Mouse (Mus musculus) neural tube, embryonic 14.5 days (tissue): ENCODE results near the gene Las1l. TPM values are rescaled to one million over a fixed set of nuclear protein-coding genes. Genes with fewer than 3 reads are reported as not detected.
A peak's percentile ranks its signal among the peaks of the same experiment; 100 is the strongest.

Source experiments
- ATAC-seq: fragments of 200-750 bp; cut with Nextera tagmentation; 2 replicates; pipeline ENCODE4 v1.8.0; 2017; ENCODE audit warnings: low read depth, mild to moderate bottlenecking, moderate TSS enrichment, moderate library complexity
- H3K27ac ChIP-seq: fragments of 300-500 bp; sonication (generic); 2 replicates; pipeline ENCODE4 v1.5.1; 2014; ENCODE audit warnings: low read depth, mild to moderate bottlenecking, control low read depth, low read length, moderate library complexity, mixed read lengths
- H3K27me3 ChIP-seq: fragments of 300-500 bp; sonication (generic); 2 replicates; pipeline ENCODE4 v1.6.1; 2014; ENCODE audit warnings: low read length; ENCODE audit not compliant: control insufficient read depth, insufficient read depth
- H3K36me3 ChIP-seq: fragments of 300-500 bp; sonication (generic); 2 replicates; pipeline ENCODE4 v1.6.1; 2014; ENCODE audit warnings: low read length, mixed read lengths; ENCODE audit not compliant: control insufficient read depth, insufficient read depth
- H3K4me1 ChIP-seq: fragments of 300-500 bp; sonication (generic); 2 replicates; pipeline ENCODE4 v1.6.1; 2014; ENCODE audit warnings: low read length; ENCODE audit not compliant: control insufficient read depth, insufficient read depth
- H3K4me2 ChIP-seq: fragments of 300-500 bp; sonication (generic); 2 replicates; pipeline ENCODE4 v1.6.1; 2014; ENCODE audit warnings: mild to moderate bottlenecking, low read depth, low read length, control low read depth
- H3K4me3 ChIP-seq: fragments of 300-500 bp; sonication (generic); 2 replicates; pipeline ENCODE4 v1.5.1; 2014; ENCODE audit warnings: low read depth, low read length, control low read depth, mixed read lengths
- H3K9ac ChIP-seq: fragments of 300-500 bp; sonication (generic); replicated peaks from 2 replicates; pipeline ENCODE4 v1.6.1; 2014; ENCODE audit warnings: low read depth, mild to moderate bottlenecking, control low read depth, low read length, mixed read lengths
- H3K9me3 ChIP-seq: fragments of 300-500 bp; sonication (generic); 2 replicates; pipeline ENCODE4 v1.6.1; 2016; ENCODE audit warnings: low read length; ENCODE audit not compliant: control insufficient read depth
- WGBS: fragments of 180-500 bp; shearing (Covaris S2); extraction: QIAGEN DNeasy Blood & Tissue Kit; methylation state at CpG from one replicate; pipeline ENCODE4 v1.1.7; 2014; 5-methylcytosine and 5-hydroxymethylcytosine counted together
- polyA plus RNA-seq: library from polyadenylated mRNA; unstranded; fragments of >200 nt; fragmentation: Nextera tagmentation; extraction: Ambion mirVana; gene quantifications from 2 replicates; pipeline ENCODE4 v1.2.1, GENCODE M21; 2014

The Las1l gene
- 69.5 and 79.6 TPM in 2 replicates for polyA plus RNA-seq

- Histone ChIP-seq H3K4me1 (0 out of 2 replicates have a peak, but pooled peaks cover 5% of the 10 kb centered on the region), H3K4me3 (peak within 1 kb of the TSS; percentile 48), H3K9ac (peak within 1 kb of the TSS; percentile 46), H3K27ac (peak within 1 kb of the TSS; percentile 52; the same call in 1 of the 2 replicates), H3K27me3 (no peaks in the 10 kb centered on the region), H3K36me3 (no peaks in the 10 kb centered on the region), H3K9me3 (no peaks in the 10 kb centered on the region), H3K4me2 (peak within 1 kb of the TSS; percentile 58)
- ATAC-seq: peak; percentile 100
- WGBS: 22% methylated on average over 42 of the region's 42 CpGs
These were observed at the start of gene Las1l for GRCm38 (mm10) chrX:95956497-95957293. Gene Las1l, minus strand, starts transcription at chrX:95956962.

GRCm38 (mm10) chrX:96006395-96006794 is 49.6 kb upstream of the Las1l start:
- no peak overlapping the region for H3K4me2 ChIP-seq
- no peaks in the 10 kb centered on the region for H3K4me1 ChIP-seq
- no peak for ATAC-seq
- no peak overlapping the region for H3K27ac ChIP-seq
- 83% methylated on average over 6 of the region's 6 CpGs for WGBS
- no peaks in the 10 kb centered on the region for H3K36me3 ChIP-seq
- H3K9me3 ChIP-seq: no peaks in the 10 kb centered on the region
- H3K4me3 ChIP-seq: no peak overlapping the region
- no peak overlapping the region for H3K9ac ChIP-seq
- no peaks in the 10 kb centered on the region for H3K27me3 ChIP-seq

- no peaks in the 10 kb centered on the region for H3K27me3 ChIP-seq
- 74% methylated on average over 6 of the region's 6 CpGs for WGBS
- no peak overlapping the region for H3K4me2 ChIP-seq
- no peak overlapping the region for H3K9ac ChIP-seq
- H3K4me3 ChIP-seq: no peak overlapping the region
- no peak for ATAC-seq
- H3K4me1 ChIP-seq: no peaks in the 10 kb centered on the region
- no peaks in the 10 kb centered on the region for H3K9me3 ChIP-seq
- no peak overlapping the region for H3K27ac ChIP-seq
- H3K36me3 ChIP-seq: no peaks in the 10 kb centered on the region
These were observed 42.8 kb upstream of the Las1l start for GRCm38 (mm10) chrX:95999601-96000000.

GRCm38 (mm10) chrX:95993206-95993605 is 36.4 kb upstream of the Las1l start:
- H3K9ac ChIP-seq: no peak overlapping the region
- no peaks in the 10 kb centered on the region for H3K36me3 ChIP-seq
- WGBS: 64% methylated on average over 3 of the region's 3 CpGs
- no peaks in the 10 kb centered on the region for H3K9me3 ChIP-seq
- H3K4me3 ChIP-seq: no peak overlapping the region
- no peak for ATAC-seq
- H3K4me1 ChIP-seq: no peaks in the 10 kb centered on the region
- no peak overlapping the region for H3K27ac ChIP-seq
- no peak overlapping the region for H3K4me2 ChIP-seq
- H3K27me3 ChIP-seq: no peaks in the 10 kb centered on the region

- ATAC-seq: no peak
- no peak overlapping the region for H3K9ac ChIP-seq
- H3K4me1 ChIP-seq: no peaks in the 10 kb centered on the region
- no peak overlapping the region for H3K4me2 ChIP-seq
- H3K27me3 ChIP-seq: no peaks in the 10 kb centered on the region
- H3K4me3 ChIP-seq: no peak overlapping the region
- H3K36me3 ChIP-seq: no peaks in the 10 kb centered on the region
- H3K9me3 ChIP-seq: no peaks in the 10 kb centered on the region
- 54% methylated on average over 9 of the region's 9 CpGs for WGBS
- H3K27ac ChIP-seq: no peak overlapping the region
These were observed 13.2 kb upstream of the Las1l start for GRCm38 (mm10) chrX:95969936-95970335.

GRCm38 (mm10) chrX:95969116-95969515 is 12.4 kb upstream of the Las1l start:
- no peak overlapping the region for H3K4me2 ChIP-seq
- ATAC-seq: no peak
- H3K27me3 ChIP-seq: no peaks in the 10 kb centered on the region
- H3K9me3 ChIP-seq: no peaks in the 10 kb centered on the region
- 30% methylated on average over 6 of the region's 6 CpGs for WGBS
- H3K9ac ChIP-seq: no peak overlapping the region
- H3K36me3 ChIP-seq: no peaks in the 10 kb centered on the region
- H3K4me3 ChIP-seq: no peak overlapping the region
- no peak overlapping the region; the same call in 1 of the 2 replicates for H3K27ac ChIP-seq
- no peaks in the 10 kb centered on the region for H3K4me1 ChIP-seq

- Histone ChIP-seq H3K9me3 (no peaks in the 10 kb centered on the region), H3K27ac (peak overlapping the region; percentile 85), H3K27me3 (no peaks in the 10 kb centered on the region), H3K36me3 (no peaks in the 10 kb centered on the region), H3K4me3 (peak overlapping the region; percentile 30), H3K4me1 (no peaks in the 10 kb centered on the region), H3K9ac (peak overlapping the region; percentile 48), H3K4me2 (peak overlapping the region; percentile 40; the same call in 1 of the 2 replicates)
- ATAC-seq: peak; percentile 94
- WGBS: 22% methylated on average over 6 of the region's 6 CpGs
These were observed 11.8 kb upstream of the Las1l start for GRCm38 (mm10) chrX:95968594-95968965.

GRCm38 (mm10) chrX:95967847-95968593 is 11.3 kb upstream of the Las1l start:
- WGBS: 17% methylated on average over 28 of the region's 28 CpGs
- no peaks in the 10 kb centered on the region for H3K36me3 ChIP-seq

GRCm38 (mm10) chrX:95965036-95965435 is 8.3 kb upstream of the Las1l start:
- Histone ChIP-seq H3K27me3 (no peaks in the 10 kb centered on the region), H3K9ac (no peak overlapping the region), H3K36me3 (no peaks in the 10 kb centered on the region), H3K4me2 (no peak overlapping the region), H3K4me1 (no peaks in the 10 kb centered on the region), H3K9me3 (no peaks in the 10 kb centered on the region), H3K4me3 (no peak overlapping the region), H3K27ac (no peak overlapping the region)
- 76% methylated on average over 6 of the region's 6 CpGs for WGBS
- no peak for ATAC-seq

More at GRCm38 (mm10) chrX:95967847-95968593, 11.3 kb upstream of the Las1l start:
- H3K27me3 ChIP-seq: no peaks in the 10 kb centered on the region
- peak; percentile 89 for ATAC-seq
- peak overlapping the region; percentile 48 for H3K9ac ChIP-seq
- no peaks in the 10 kb centered on the region for H3K4me1 ChIP-seq
- peak overlapping the region; percentile 40 for H3K4me2 ChIP-seq
- H3K9me3 ChIP-seq: no peaks in the 10 kb centered on the region
- H3K27ac ChIP-seq: peak overlapping the region; percentile 85
- H3K4me3 ChIP-seq: peak overlapping the region; percentile 30
